8 mouse cellular contexts compared by ENCODE assay signal in genomic region chr6:83165026-83165606, GRCm38 (mm10). TPM values are rescaled to one million over a fixed set of nuclear protein-coding genes. Genes with fewer than 3 reads are reported as not detected.
DNase-seq lines count a peak whose midpoint lies in the region; ATAC-seq lines count a peak whose summit lies in the region.

No protein-coding gene starts in this region.

- peaks cover 26% of the 10 kb centered on the region for H3K27me3 ChIP-seq in heart, embryonic 15.5 days
- H3K27me3 ChIP-seq in hindbrain, embryonic 10.5 days (ENCODE audit: insufficient read depth, poor library complexity, severe bottlenecking) = peaks cover 29% of the 10 kb centered on the region
- peaks cover 35% of the 10 kb centered on the region for H3K27me3 ChIP-seq in midbrain, embryonic 10.5 days (ENCODE audit: low read depth, poor library complexity, severe bottlenecking)

- peak overlapping the region; percentile 98 for H3K9ac ChIP-seq in heart, embryonic 15.5 days

- ATAC-seq in heart, embryonic 15.5 days (replicated peaks; ENCODE audit: insufficient number of reproducible peaks, insufficient read depth, low FRiP score, low read depth) = no peak
- peak; percentile 54 for ATAC-seq in activated CD4-positive, CD25-positive, alpha-beta regulatory T cell, adult 4 months

- peak overlapping the region; percentile 79 for H3K27ac ChIP-seq in heart, embryonic 15.5 days
- H3K27ac ChIP-seq in hindbrain, embryonic 10.5 days = peak overlapping the region; percentile 98
- peak overlapping the region; percentile 98 for H3K27ac ChIP-seq in midbrain, embryonic 10.5 days (replicated peaks)

- H3K4me2 ChIP-seq in heart, embryonic 15.5 days = peak overlapping the region; percentile 69

- peak overlapping the region; percentile 96 for H3K4me3 ChIP-seq in heart, embryonic 15.5 days
- peak overlapping the region; percentile 94 for H3K4me3 ChIP-seq in hindbrain, embryonic 10.5 days
- H3K4me3 ChIP-seq in midbrain, embryonic 10.5 days = peak overlapping the region; percentile 72

- H3K36me3 ChIP-seq in heart, embryonic 15.5 days = no peaks in the 10 kb centered on the region
- H3K36me3 ChIP-seq in hindbrain, embryonic 10.5 days = no peaks in the 10 kb centered on the region
- no peaks in the 10 kb centered on the region; the same call in 1 of the 2 replicates for H3K36me3 ChIP-seq in midbrain, embryonic 10.5 days

- WGBS in heart, embryonic 15.5 days = 4% methylated on average over 6 of the region's 6 CpGs
- WGBS in hindbrain, embryonic 10.5 days = 9% methylated on average over 6 of the region's 6 CpGs
- 9% methylated on average over 6 of the region's 6 CpGs for WGBS in midbrain, embryonic 10.5 days

- peaks cover 40% of the 10 kb centered on the region for H3K4me1 ChIP-seq in heart, embryonic 15.5 days (replicated peaks)
- peaks cover 43% of the 10 kb centered on the region for H3K4me1 ChIP-seq in hindbrain, embryonic 10.5 days (replicated peaks)
- peaks cover 48% of the 10 kb centered on the region for H3K4me1 ChIP-seq in midbrain, embryonic 10.5 days

- DNase-seq in heart, adult 18-20 months = no peak
- DNase-seq in hindbrain, embryonic 10.5 days (ENCODE audit: low spot score) = no peak
- no peak for DNase-seq in midbrain, embryonic 10.5 days (ENCODE audit: low spot score)
- no peak for DNase-seq in retina, postnatal 1 day
- DNase-seq in adrenal gland, postnatal 36 days = no peak
- no peak for DNase-seq in spleen, adult 18-20 months

- no peaks in the 10 kb centered on the region for H3K9me3 ChIP-seq in heart, embryonic 15.5 days (replicated peaks)
- no peaks in the 10 kb centered on the region for H3K9me3 ChIP-seq in hindbrain, embryonic 10.5 days
- no peaks in the 10 kb centered on the region for H3K9me3 ChIP-seq in midbrain, embryonic 10.5 days (replicated peaks)

RNA-seq across cellular contexts. Expression of gene Dctn1, which starts 0.6 kb away (rescaled TPM):
- polyA plus RNA-seq in heart, embryonic 15.5 days (2015; fragmentation: Nextera tagmentation; extraction: Ambion mirVana) = 60.3 and 82.8 TPM in 2 replicates
- 100 to 1,000 TPM; 130 to 133 TPM for total RNA-seq in heart, adult 18-20 months (2021)
- 10 to 100 TPM; 12.7 to 24.6 TPM for polyA plus RNA-seq in activated CD4-positive, CD25-positive, alpha-beta regulatory T cell, adult 4 months (2017; shearing (Covaris generic))
- polyA plus RNA-seq in hindbrain, embryonic 10.5 days (2016; fragmentation: Nextera tagmentation; extraction: Ambion mirVana) = 121 and 140 TPM in 2 replicates
- polyA plus RNA-seq in midbrain, embryonic 10.5 days (2016; fragmentation: Nextera tagmentation; extraction: Ambion mirVana) = 105 and 128 TPM in 2 replicates
- 100 to 1,000 TPM; 127 to 132 TPM for total RNA-seq in adrenal gland, postnatal 36 days (2021)

RNA-seq across cellular contexts. Expression of gene 1700003E16Rik, which starts 8.9 kb away (rescaled TPM):
- 0.91 and 1.6 TPM in 2 replicates for polyA plus RNA-seq in heart, embryonic 15.5 days (2015; fragmentation: Nextera tagmentation; extraction: Ambion mirVana)
- total RNA-seq in heart, adult 18-20 months (2021) = under 1 TPM; 0.12 to 0.18 TPM
- not detected for polyA plus RNA-seq in activated CD4-positive, CD25-positive, alpha-beta regulatory T cell, adult 4 months (2017; shearing (Covaris generic))
- polyA plus RNA-seq in hindbrain, embryonic 10.5 days (2016; fragmentation: Nextera tagmentation; extraction: Ambion mirVana) = 3.1 and 6.0 TPM in 2 replicates
- 1.9 and 2.0 TPM in 2 replicates for polyA plus RNA-seq in midbrain, embryonic 10.5 days (2016; fragmentation: Nextera tagmentation; extraction: Ambion mirVana)
- under 1 TPM; 0.43 to 0.66 TPM for total RNA-seq in adrenal gland, postnatal 36 days (2021)

RNA-seq across cellular contexts. Expression of gene Wdr54, which starts 8.9 kb away (rescaled TPM):
- polyA plus RNA-seq in heart, embryonic 15.5 days (2015; fragmentation: Nextera tagmentation; extraction: Ambion mirVana) = 3.4 and 4.3 TPM in 2 replicates
- 1 to 10 TPM; 1.6 to 1.8 TPM for total RNA-seq in heart, adult 18-20 months (2021)
- polyA plus RNA-seq in activated CD4-positive, CD25-positive, alpha-beta regulatory T cell, adult 4 months (2017; shearing (Covaris generic)) = under 1 TPM in 1 of 2 experiments, not detected in 1; 0.73 TPM
- polyA plus RNA-seq in hindbrain, embryonic 10.5 days (2016; fragmentation: Nextera tagmentation; extraction: Ambion mirVana) = 14.2 and 15.9 TPM in 2 replicates
- polyA plus RNA-seq in midbrain, embryonic 10.5 days (2016; fragmentation: Nextera tagmentation; extraction: Ambion mirVana) = 13.0 and 14.6 TPM in 2 replicates
- 1 to 10 TPM; 1.8 to 3.1 TPM for total RNA-seq in adrenal gland, postnatal 36 days (2021)

RNA-seq across cellular contexts. Expression of gene Rtkn, which starts 29.9 kb away (rescaled TPM):
- polyA plus RNA-seq in heart, embryonic 15.5 days (2015; fragmentation: Nextera tagmentation; extraction: Ambion mirVana) = 19.3 and 26.2 TPM in 2 replicates
- total RNA-seq in heart, adult 18-20 months (2021) = 1 to 10 TPM; 3.5 to 5.9 TPM
- polyA plus RNA-seq in activated CD4-positive, CD25-positive, alpha-beta regulatory T cell, adult 4 months (2017; shearing (Covaris generic)) = not detected
- 40.5 and 46.4 TPM in 2 replicates for polyA plus RNA-seq in hindbrain, embryonic 10.5 days (2016; fragmentation: Nextera tagmentation; extraction: Ambion mirVana)
- polyA plus RNA-seq in midbrain, embryonic 10.5 days (2016; fragmentation: Nextera tagmentation; extraction: Ambion mirVana) = 35.3 and 39.7 TPM in 2 replicates
- total RNA-seq in adrenal gland, postnatal 36 days (2021) = 10 to 100 TPM in 1 of 2 experiments, 1 to 10 TPM in 1; 5.1 to 14.0 TPM

RNA-seq across cellular contexts. Expression of gene Ino80b, which starts 39.9 kb away (rescaled TPM):
- polyA plus RNA-seq in heart, embryonic 15.5 days (2015; fragmentation: Nextera tagmentation; extraction: Ambion mirVana) = 7.4 and 9.2 TPM in 2 replicates
- 10 to 100 TPM; 11.9 to 15.7 TPM for total RNA-seq in heart, adult 18-20 months (2021)
- 1 to 10 TPM; 1.3 to 2.4 TPM for polyA plus RNA-seq in activated CD4-positive, CD25-positive, alpha-beta regulatory T cell, adult 4 months (2017; shearing (Covaris generic))
- polyA plus RNA-seq in hindbrain, embryonic 10.5 days (2016; fragmentation: Nextera tagmentation; extraction: Ambion mirVana) = 19.8 and 22.8 TPM in 2 replicates
- 18.2 and 18.7 TPM in 2 replicates for polyA plus RNA-seq in midbrain, embryonic 10.5 days (2016; fragmentation: Nextera tagmentation; extraction: Ambion mirVana)
- total RNA-seq in adrenal gland, postnatal 36 days (2021) = 10 to 100 TPM; 22.4 to 25.2 TPM
